Mouse (Mus musculus): ENCODE measurements around the gene Cdk5. TPM values are rescaled to one million over a fixed set of nuclear protein-coding genes. Genes with fewer than 3 reads are reported as not detected.

The Cdk5 gene
- polyA plus RNA-seq, 1 experiment from 2014 or later = 123 TPM

DNA sequence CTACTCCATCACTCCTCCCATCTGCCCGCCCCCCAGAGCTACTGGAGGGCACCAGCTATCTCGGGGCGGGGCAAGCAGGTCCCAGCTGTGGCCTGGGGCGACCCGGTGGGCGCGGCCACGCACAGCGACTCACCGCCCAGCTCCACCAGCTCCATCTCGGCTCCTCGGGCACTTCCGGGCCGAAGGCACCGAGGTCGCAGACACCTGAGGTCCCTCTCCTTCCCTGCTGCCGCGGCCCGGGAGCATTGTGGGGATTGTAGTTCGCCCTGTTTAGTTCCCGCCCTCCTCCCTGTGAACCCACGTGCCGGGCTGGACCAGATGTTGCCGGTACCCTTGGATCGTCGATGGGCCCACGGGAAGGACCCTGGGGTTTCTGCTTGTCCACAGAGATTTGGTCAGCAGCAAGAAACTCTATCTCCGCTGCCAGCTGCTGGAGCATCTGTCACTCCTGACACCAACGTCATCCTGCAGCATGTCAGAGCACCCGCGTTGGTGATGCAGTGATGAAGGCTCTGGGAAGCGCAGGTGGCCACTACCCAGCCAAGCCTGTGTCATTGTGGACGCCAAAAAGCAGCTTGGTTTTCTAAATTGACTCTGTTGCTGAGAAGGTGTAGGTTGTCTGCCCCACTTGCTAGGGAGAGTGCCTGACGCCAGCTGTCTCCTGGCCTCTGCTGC, 24.4 kb upstream of the Cdk5 start, which contains the start of gene Tmub1:
TSS of gene Tmub1 (minus strand) at position 231 of the 675 bp plus-strand sequence.
- 2% methylated on average over 33 of the region's 34 CpGs for WGBS
- H3K4me3 ChIP-seq = peak within 1 kb of the TSS; percentile 73
- H3K9me3 ChIP-seq = no peaks in the 10 kb centered on the region
- no peaks in the 10 kb centered on the region for H3K27me3 ChIP-seq
- H3K4me1 ChIP-seq (replicated peaks) = peaks cover 46% of the 10 kb centered on the region
- H3K27ac ChIP-seq (replicated peaks) = peak within 1 kb of the TSS; percentile 62
- H3K36me3 ChIP-seq = 0 out of 2 replicates have a peak, but pooled peaks cover 8% of the 10 kb centered on the region
- peak within 1 kb of the TSS; percentile 77 for H3K9ac ChIP-seq
- peak; percentile 72 for ATAC-seq (ENCODE audit: low FRiP score, low read depth)
- H3K4me2 ChIP-seq = peak within 1 kb of the TSS; percentile 86

DNA sequence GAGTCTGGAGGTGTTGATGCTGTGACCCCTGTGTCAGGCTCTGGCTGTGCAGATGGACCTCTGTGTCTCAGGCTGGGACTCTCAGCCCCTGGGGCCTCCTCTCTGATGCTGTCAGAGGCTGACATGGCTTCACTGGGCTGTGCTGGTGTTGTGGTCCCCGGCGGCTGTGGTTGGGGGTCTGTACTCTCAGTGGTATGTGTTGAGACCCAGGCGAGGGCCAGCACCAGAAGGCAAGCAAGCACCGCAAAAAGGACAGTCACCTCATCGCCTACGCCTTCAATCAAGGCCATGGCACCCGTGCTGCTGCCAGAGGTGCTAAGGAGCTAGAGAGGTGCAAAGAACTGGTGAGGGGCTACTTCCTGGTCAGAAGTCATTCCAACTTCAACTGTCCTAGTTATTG, 23.3 kb upstream of the Cdk5 start:
- Histone ChIP-seq H3K9me3 (no peaks in the 10 kb centered on the region), H3K4me2 (peak overlapping the region; percentile 86), H3K4me1 (replicated peaks) (peaks cover 46% of the 10 kb centered on the region), H3K27me3 (no peaks in the 10 kb centered on the region), H3K27ac (replicated peaks) (no peak overlapping the region), H3K36me3 (0 out of 2 replicates have a peak, but pooled peaks cover 9% of the 10 kb centered on the region), H3K4me3 (peak overlapping the region; percentile 73; the same call in 1 of the 2 replicates), H3K9ac (no peak overlapping the region)
- whole genome bisulfite sequencing = 95% methylated on average over 7 of the region's 7 CpGs
- ATAC-seq (ENCODE audit: low FRiP score, low read depth) = no peak

DNA sequence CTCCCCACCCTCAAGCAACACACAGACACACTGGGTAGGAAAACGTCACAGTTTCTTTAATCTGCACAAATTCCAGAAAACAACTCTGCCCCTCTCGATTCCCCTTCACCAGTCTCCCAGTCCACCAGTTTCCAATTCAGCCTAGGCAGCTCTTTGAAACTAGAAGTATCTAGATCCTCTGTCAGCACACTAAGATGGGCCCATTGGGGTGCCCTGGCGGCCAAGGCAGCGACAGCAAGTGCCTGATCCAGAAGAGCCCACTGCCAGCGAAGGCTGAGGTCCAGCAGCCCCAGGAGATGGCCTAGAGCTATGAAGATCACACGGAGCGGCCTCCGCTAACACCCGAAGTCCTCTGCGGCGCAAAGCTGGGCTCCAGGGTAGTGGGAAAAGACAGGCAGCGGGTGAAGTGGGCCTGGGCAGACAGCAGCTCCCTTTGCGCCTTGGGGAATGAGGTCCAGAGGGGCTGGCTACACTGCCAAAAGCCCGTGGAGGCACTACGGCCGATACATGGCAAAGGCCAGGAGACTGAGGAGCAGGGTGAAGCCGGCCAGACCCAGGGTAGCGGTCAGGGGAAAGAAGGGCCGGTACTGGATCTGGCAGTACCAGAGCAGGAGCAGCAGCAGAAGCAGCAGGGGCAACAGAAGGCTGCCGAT, 22.2 kb upstream of the Cdk5 start:
- peaks cover 39% of the 10 kb centered on the region for H3K4me1 ChIP-seq (replicated peaks)
- H3K9me3 ChIP-seq = no peaks in the 10 kb centered on the region
- H3K27ac ChIP-seq (replicated peaks) = peak overlapping the region; percentile 96
- H3K36me3 ChIP-seq = peaks cover 13% of the 10 kb centered on the region; the same call in 1 of the 2 replicates
- H3K4me3 ChIP-seq = peak overlapping the region; percentile 93
- ATAC-seq (ENCODE audit: low FRiP score, low read depth) = peak; percentile 11; the same call in 1 of the 2 replicates
- H3K27me3 ChIP-seq = no peaks in the 10 kb centered on the region
- peak overlapping the region; percentile 92 for H3K4me2 ChIP-seq
- H3K9ac ChIP-seq = peak overlapping the region; percentile 20; the same call in 1 of the 2 replicates
- WGBS = 60% methylated on average over 20 of the region's 20 CpGs

DNA sequence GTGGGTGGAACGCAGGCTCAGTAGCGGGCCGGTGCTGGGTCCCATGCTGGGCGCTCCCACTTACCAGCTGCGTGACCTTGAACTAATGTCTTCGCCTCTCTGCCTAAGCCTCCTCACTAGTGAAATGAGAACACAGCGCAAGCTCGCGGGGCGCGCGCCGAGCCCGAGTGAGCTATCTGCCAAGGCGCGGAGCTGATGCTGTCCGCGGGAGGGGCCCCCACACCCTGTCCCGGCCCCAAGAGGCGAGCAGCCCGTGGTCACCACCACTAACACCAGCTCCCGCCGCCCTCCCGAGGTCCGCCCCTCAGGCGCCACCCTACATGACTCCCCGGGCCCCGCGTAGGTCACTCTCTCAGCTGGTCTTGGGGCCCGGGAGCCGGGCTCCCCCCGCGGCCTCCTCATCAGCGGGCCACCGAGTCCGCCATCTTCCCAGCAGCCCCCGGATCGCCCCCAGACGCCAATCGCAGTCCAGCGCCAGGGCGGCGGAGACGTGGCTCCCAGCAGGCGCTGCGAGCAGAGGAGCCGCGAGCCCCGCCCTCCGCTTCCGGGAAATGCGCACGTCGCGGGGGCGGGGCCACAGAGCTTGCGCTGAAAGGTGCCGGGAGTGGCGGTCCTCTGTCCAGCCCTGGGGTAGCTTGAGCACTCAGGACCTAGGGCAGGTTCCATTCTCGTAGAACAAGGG, 21.6 kb upstream of the Cdk5 start, which contains the start of gene Fastk:
TSS of gene Fastk (minus strand) at position 542 of the 682 bp plus-strand sequence.
- peaks cover 39% of the 10 kb centered on the region for H3K4me1 ChIP-seq (replicated peaks)
- peak within 1 kb of the TSS; percentile 96 for H3K27ac ChIP-seq (replicated peaks)
- peak; percentile 83 for ATAC-seq (ENCODE audit: low FRiP score, low read depth)
- H3K9ac ChIP-seq = peak within 1 kb of the TSS; percentile 97
- no peaks in the 10 kb centered on the region for H3K9me3 ChIP-seq
- peak within 1 kb of the TSS; percentile 93 for H3K4me3 ChIP-seq
- H3K27me3 ChIP-seq = no peaks in the 10 kb centered on the region
- H3K4me2 ChIP-seq = peak within 1 kb of the TSS; percentile 92
- H3K36me3 ChIP-seq = peaks cover 18% of the 10 kb centered on the region; the same call in 1 of the 2 replicates
- under 1% methylated on average over 60 of the region's 60 CpGs for WGBS

DNA sequence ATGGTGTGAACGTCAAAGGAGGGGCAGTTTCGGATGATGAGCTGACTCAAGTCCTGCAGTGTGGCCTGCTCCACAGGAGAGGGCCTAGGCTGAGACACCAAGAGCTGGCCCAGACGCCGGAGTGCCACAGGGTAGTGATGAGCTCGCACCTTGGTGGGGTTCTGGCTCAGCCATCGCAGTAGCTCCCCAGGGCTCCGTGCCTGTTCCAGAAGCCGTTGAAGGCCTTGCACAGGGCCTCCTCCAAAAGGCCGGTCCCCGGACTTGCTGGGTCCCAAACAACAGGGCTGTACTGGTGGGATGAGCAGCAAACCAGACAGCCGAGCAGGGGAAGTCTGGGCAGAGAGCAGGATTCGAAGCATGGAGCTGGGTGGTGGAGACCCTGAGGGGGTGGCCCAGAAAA, 20.6 kb upstream of the Cdk5 start:
- Histone ChIP-seq H3K27ac (replicated peaks) (peak overlapping the region; percentile 96; the same call in 1 of the 2 replicates), H3K9me3 (no peaks in the 10 kb centered on the region), H3K4me1 (replicated peaks) (peaks cover 39% of the 10 kb centered on the region), H3K27me3 (no peaks in the 10 kb centered on the region), H3K9ac (peak overlapping the region; percentile 97; the same call in 1 of the 2 replicates), H3K36me3 (peaks cover 21% of the 10 kb centered on the region), H3K4me3 (peak overlapping the region; percentile 93), H3K4me2 (peak overlapping the region; percentile 92)
- ATAC-seq (ENCODE audit: low FRiP score, low read depth) = no peak
- WGBS = 85% methylated on average over 12 of the region's 12 CpGs

DNA sequence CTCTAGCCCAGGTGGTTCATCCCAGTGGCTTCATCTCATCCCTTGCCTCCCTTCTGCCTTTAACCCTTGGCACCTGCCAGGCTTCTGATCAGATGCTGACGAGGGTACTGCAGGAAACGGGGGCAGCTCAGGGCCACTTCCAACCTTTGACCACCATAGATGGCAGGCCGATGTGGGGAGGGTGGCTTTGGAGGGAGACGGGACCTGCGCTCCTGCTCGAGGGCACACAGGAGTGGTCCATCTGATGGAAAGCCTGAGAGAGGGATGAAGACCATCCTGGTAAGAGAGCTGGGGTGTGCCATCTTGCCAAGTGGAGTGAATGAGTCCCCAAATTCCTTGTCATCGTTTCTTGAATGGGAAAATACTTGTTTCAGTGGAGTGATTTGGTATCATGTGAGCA, 19.9 kb upstream of the Cdk5 start:
- Histone ChIP-seq H3K36me3 (peaks cover 21% of the 10 kb centered on the region), H3K4me2 (no peak overlapping the region), H3K4me1 (replicated peaks) (peaks cover 39% of the 10 kb centered on the region), H3K4me3 (no peak overlapping the region), H3K27ac (replicated peaks) (no peak overlapping the region), H3K9me3 (no peaks in the 10 kb centered on the region), H3K27me3 (no peaks in the 10 kb centered on the region), H3K9ac (no peak overlapping the region)
- no peak for ATAC-seq (ENCODE audit: low FRiP score, low read depth)
- 93% methylated on average over 7 of the region's 7 CpGs for WGBS

DNA sequence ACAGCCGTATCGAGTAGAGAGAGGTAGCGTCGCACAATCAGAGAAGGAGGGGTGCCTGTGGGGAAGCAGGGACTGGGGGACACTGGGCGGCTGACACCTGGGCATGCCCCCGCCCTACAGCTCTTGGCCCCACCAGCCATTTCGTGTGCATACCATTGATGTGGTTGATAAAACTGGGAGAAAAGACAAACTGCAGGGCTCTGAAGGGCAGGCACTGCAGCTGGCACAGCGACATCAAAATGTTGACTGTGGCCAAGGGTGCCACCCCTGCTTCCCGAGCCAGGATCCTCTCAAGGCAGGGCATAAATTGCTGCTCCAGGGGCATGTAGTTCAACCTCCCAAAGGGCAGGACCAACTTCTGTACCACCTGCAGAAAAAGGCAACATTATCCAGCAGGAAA, 18.7 kb upstream of the Cdk5 start:
- peaks cover 27% of the 10 kb centered on the region for H3K4me1 ChIP-seq (replicated peaks)
- no peak overlapping the region for H3K9ac ChIP-seq
- no peaks in the 10 kb centered on the region for H3K27me3 ChIP-seq
- H3K4me3 ChIP-seq = no peak overlapping the region
- H3K36me3 ChIP-seq = peaks cover 21% of the 10 kb centered on the region
- WGBS = 91% methylated on average over 9 of the region's 9 CpGs
- H3K4me2 ChIP-seq = no peak overlapping the region
- ATAC-seq (ENCODE audit: low FRiP score, low read depth) = no peak
- no peak overlapping the region for H3K27ac ChIP-seq (replicated peaks)
- H3K9me3 ChIP-seq = no peaks in the 10 kb centered on the region

DNA sequence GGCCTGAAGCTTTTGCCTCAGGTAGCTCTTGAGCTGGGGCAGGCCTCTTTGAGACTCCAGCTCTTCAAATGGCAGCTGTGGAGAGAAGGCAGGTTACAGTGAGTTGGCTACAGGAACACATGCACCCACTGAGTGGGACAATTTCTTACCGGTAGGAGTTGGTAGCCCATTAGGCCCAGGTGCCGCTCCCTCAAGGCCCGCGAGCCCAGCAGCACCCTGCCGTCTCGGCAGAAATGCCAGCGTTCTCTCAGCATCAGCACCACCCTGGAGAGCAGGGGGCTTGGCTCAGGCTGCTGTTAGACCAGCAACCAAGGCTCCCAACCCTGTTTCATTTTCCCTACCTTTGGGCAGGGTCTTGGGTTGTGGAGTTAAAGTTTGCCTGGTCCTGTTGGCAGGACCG, 17.9 kb upstream of the Cdk5 start:
- no peak overlapping the region for H3K4me2 ChIP-seq
- whole genome bisulfite sequencing = 96% methylated on average over 8 of the region's 8 CpGs
- H3K9ac ChIP-seq = no peak overlapping the region
- H3K9me3 ChIP-seq = no peaks in the 10 kb centered on the region
- peaks cover 21% of the 10 kb centered on the region for H3K36me3 ChIP-seq
- no peak overlapping the region for H3K4me3 ChIP-seq
- H3K4me1 ChIP-seq (replicated peaks) = peaks cover 21% of the 10 kb centered on the region
- no peak overlapping the region for H3K27ac ChIP-seq (replicated peaks)
- no peak for ATAC-seq (ENCODE audit: low FRiP score, low read depth)
- no peaks in the 10 kb centered on the region for H3K27me3 ChIP-seq

DNA sequence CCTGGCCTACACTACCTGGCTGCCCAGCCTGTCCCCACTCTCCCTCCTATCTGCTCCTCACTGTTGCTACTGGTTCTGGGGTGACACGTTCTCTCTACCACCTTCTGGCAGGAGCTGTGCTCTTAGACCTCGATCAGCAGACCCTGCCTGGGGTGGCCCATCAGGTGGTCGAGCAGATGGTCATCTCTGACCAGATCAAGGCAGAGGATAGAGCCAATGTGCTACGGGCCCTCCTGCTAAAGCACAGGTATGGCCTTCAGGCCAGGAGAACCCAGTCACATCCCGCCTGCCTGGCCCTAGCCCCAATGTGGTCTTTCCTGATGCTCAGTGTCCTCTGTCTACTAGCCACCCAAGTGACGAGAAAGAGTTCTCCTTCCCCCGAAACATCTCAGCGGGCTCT, 10.7 kb upstream of the Cdk5 start:
- Histone ChIP-seq H3K27me3 (no peaks in the 10 kb centered on the region), H3K9ac (no peak overlapping the region), H3K4me3 (no peak overlapping the region), H3K4me1 (replicated peaks) (no peaks in the 10 kb centered on the region), H3K27ac (replicated peaks) (no peak overlapping the region), H3K4me2 (no peak overlapping the region), H3K36me3 (no peaks in the 10 kb centered on the region; the same call in none of the 2 replicates), H3K9me3 (no peaks in the 10 kb centered on the region)
- WGBS = 90% methylated on average over 8 of the region's 8 CpGs
- ATAC-seq (ENCODE audit: low FRiP score, low read depth) = no peak

DNA sequence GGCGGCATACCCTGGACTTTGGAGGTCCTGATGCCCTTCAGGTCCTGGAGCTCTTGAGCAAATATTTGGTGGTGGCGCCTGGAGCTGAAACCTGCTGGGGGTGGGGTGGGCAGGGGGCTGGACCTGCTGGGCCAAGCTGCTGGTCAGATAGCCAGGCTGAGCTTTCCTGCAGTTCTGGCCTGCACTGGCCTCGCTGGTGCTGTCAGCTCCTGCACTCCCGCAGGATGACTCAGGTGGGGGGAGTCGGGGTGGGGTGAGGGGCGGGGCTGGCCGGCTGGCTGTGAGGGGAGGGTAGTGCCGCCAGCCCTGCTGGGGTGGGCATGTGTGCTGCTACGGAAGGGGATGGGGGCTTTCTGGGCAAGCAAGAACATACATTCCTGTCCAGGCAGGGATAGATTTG, 5.3 kb upstream of the Cdk5 start:
- H3K27ac ChIP-seq (replicated peaks) = no peak overlapping the region
- H3K4me1 ChIP-seq (replicated peaks) = peaks cover 43% of the 10 kb centered on the region
- H3K9me3 ChIP-seq = no peaks in the 10 kb centered on the region
- H3K36me3 ChIP-seq = no peaks in the 10 kb centered on the region; the same call in 1 of the 2 replicates
- H3K9ac ChIP-seq = no peak overlapping the region
- WGBS = 15% methylated on average over 8 of the region's 9 CpGs
- peaks cover 4% of the 10 kb centered on the region; the same call in 1 of the 2 replicates for H3K27me3 ChIP-seq
- no peak overlapping the region for H3K4me3 ChIP-seq
- peak overlapping the region; percentile 23 for H3K4me2 ChIP-seq
- ATAC-seq (ENCODE audit: low FRiP score, low read depth) = no peak

DNA sequence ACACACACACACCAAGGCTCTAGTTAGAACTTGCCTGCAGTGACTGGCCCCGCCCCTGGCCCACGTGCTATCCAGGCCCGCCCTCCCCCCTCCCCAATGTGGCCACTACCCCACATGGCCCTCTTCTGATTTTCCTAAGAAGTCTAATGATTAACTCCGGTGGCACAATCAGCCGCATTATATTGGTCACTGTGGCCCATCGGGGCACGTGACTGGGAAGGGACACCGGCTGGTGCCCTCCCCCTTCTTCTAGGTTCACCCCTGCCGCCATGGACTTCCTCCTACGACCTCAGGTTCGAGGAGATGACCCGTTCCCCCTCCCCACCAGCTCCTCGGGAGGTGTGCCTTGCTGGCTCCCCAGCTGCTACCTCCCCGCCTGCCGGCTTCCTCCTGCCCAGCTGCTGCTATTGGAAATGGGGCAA, 4.7 kb upstream of the Cdk5 start:
- H3K36me3 ChIP-seq = no peaks in the 10 kb centered on the region; the same call in 1 of the 2 replicates
- H3K9ac ChIP-seq = no peak overlapping the region
- WGBS = 8% methylated on average over 15 of the region's 15 CpGs
- peak overlapping the region; percentile 23 for H3K4me2 ChIP-seq
- H3K27me3 ChIP-seq = peaks cover 4% of the 10 kb centered on the region; the same call in 1 of the 2 replicates
- no peak overlapping the region for H3K4me3 ChIP-seq
- H3K27ac ChIP-seq (replicated peaks) = no peak overlapping the region
- H3K9me3 ChIP-seq = no peaks in the 10 kb centered on the region
- no peak for ATAC-seq (ENCODE audit: low FRiP score, low read depth)
- peaks cover 44% of the 10 kb centered on the region for H3K4me1 ChIP-seq (replicated peaks)

DNA sequence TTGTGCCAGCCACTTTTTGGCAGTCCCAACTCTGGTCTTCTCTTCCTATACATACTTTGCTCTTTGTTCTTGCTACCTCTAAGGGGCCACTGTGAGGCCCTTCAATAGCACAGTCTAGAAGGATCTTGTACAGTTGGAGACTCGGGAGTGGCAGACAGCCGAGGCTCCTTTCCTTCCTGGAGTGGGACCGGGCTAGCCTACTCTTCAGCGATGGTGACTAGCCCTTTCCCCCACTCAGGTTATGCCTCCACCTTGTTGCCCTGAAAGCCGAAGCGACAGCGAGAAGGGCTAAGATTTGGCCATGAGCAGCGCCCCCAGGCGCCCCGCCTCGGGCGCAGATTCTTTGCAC, 3.9 kb upstream of the Cdk5 start:
- no peak overlapping the region for H3K27ac ChIP-seq (replicated peaks)
- 20% methylated on average over 12 of the region's 12 CpGs for WGBS
- H3K4me2 ChIP-seq = peak overlapping the region; percentile 72
- no peaks in the 10 kb centered on the region for H3K36me3 ChIP-seq
- ATAC-seq (ENCODE audit: low FRiP score, low read depth) = no peak
- H3K9me3 ChIP-seq = no peaks in the 10 kb centered on the region
- peaks cover 51% of the 10 kb centered on the region for H3K4me1 ChIP-seq (replicated peaks)
- H3K27me3 ChIP-seq = peaks cover 4% of the 10 kb centered on the region; the same call in 1 of the 2 replicates
- H3K4me3 ChIP-seq = no peak overlapping the region
- H3K9ac ChIP-seq = no peak overlapping the region
